Mouse (Mus musculus): ENCODE results near the gene 9930021J03Rik. TPM values are rescaled to one million over a fixed set of nuclear protein-coding genes. Genes with fewer than 3 reads are reported as not detected.
A peak's percentile ranks its signal among the peaks of the same experiment; 100 is the strongest.

The 9930021J03Rik gene
- total and polyA plus RNA-seq, 2 experiments = 4.3 to 8.8 TPM

GRCm38 (mm10) chr19:29797371-29797770 lies 8.4 kb downstream of the 9930021J03Rik start:
- no peak for DNase-seq (ENCODE audit: extremely low read depth, low read depth, low spot score)
- Histone ChIP-seq H3K4me3 (ENCODE audit: insufficient read depth, low read depth, low read length) (no peak overlapping the region), H3K27ac (replicated peaks; ENCODE audit: insufficient read depth, low read depth, low read length) (no peak overlapping the region), H3K27me3 (ENCODE audit: control insufficient read depth, insufficient read depth, low read length) (no peaks in the 10 kb centered on the region), H3K79me2 (ENCODE audit: control insufficient read depth, insufficient read depth, low read length) (peaks cover 25% of the 10 kb centered on the region), H3K9ac (ENCODE audit: low read depth, low read length) (no peak overlapping the region), H3K4me1 (ENCODE audit: control insufficient read depth, insufficient read depth, low read length) (peaks cover 2% of the 10 kb centered on the region; the same call in 1 of the 2 replicates), H3K36me3 (ENCODE audit: control insufficient read depth, insufficient read depth, low read length) (no peaks in the 10 kb centered on the region)
- TF ChIP-seq POLR2A (IDR thresholded peaks at IDR 0.05; ENCODE audit: extremely low read depth, insufficient read depth, low read length) (no peak), CTCF (IDR thresholded peaks at IDR 0.05; ENCODE audit: low read depth, low read length) (no peak)
- 88% methylated on average over 3 of the region's 3 CpGs for WGBS

GRCm38 (mm10) chr19:29787997-29788396 lies 17.8 kb downstream of the 9930021J03Rik start:
- H3K79me2 ChIP-seq (ENCODE audit: control insufficient read depth, insufficient read depth, low read length) = peaks cover under 1% of the 10 kb centered on the region; the same call in 1 of the 2 replicates
- H3K9ac ChIP-seq (ENCODE audit: low read depth, low read length) = no peak overlapping the region
- no peak overlapping the region for H3K27ac ChIP-seq (replicated peaks; ENCODE audit: insufficient read depth, low read depth, low read length)
- no peak overlapping the region for H3K4me3 ChIP-seq (ENCODE audit: insufficient read depth, low read depth, low read length)
- no peaks in the 10 kb centered on the region for H3K27me3 ChIP-seq (ENCODE audit: control insufficient read depth, insufficient read depth, low read length)
- H3K36me3 ChIP-seq (ENCODE audit: control insufficient read depth, insufficient read depth, low read length) = peaks cover 5% of the 10 kb centered on the region; the same call in 1 of the 2 replicates
- DNase-seq (ENCODE audit: extremely low read depth, low read depth, low spot score) = no peak
- TF ChIP-seq POLR2A (IDR thresholded peaks at IDR 0.05; ENCODE audit: extremely low read depth, insufficient read depth, low read length) (no peak), CTCF (IDR thresholded peaks at IDR 0.05; ENCODE audit: low read depth, low read length) (no peak)
- no peaks in the 10 kb centered on the region for H3K4me1 ChIP-seq (ENCODE audit: control insufficient read depth, insufficient read depth, low read length)

- H3K79me2 ChIP-seq (ENCODE audit: control insufficient read depth, insufficient read depth, low read length) = peaks cover 3% of the 10 kb centered on the region; the same call in 1 of the 2 replicates
- H3K4me3 ChIP-seq (ENCODE audit: insufficient read depth, low read depth, low read length) = no peak overlapping the region
- no peak overlapping the region for H3K27ac ChIP-seq (replicated peaks; ENCODE audit: insufficient read depth, low read depth, low read length)
- WGBS = 89% methylated on average over 2 of the region's 2 CpGs
- no peak for DNase-seq (ENCODE audit: extremely low read depth, low read depth, low spot score)
- TF ChIP-seq CTCF (IDR thresholded peaks at IDR 0.05; ENCODE audit: low read depth, low read length) (no peak), POLR2A (IDR thresholded peaks at IDR 0.05; ENCODE audit: extremely low read depth, insufficient read depth, low read length) (no peak)
- H3K36me3 ChIP-seq (ENCODE audit: control insufficient read depth, insufficient read depth, low read length) = peaks cover 5% of the 10 kb centered on the region; the same call in 1 of the 2 replicates
- no peaks in the 10 kb centered on the region for H3K27me3 ChIP-seq (ENCODE audit: control insufficient read depth, insufficient read depth, low read length)
- H3K4me1 ChIP-seq (ENCODE audit: control insufficient read depth, insufficient read depth, low read length) = no peaks in the 10 kb centered on the region
- H3K9ac ChIP-seq (ENCODE audit: low read depth, low read length) = no peak overlapping the region
Measured at GRCm38 (mm10) chr19:29782914-29783313, 22.9 kb downstream of the 9930021J03Rik start.

DNA sequence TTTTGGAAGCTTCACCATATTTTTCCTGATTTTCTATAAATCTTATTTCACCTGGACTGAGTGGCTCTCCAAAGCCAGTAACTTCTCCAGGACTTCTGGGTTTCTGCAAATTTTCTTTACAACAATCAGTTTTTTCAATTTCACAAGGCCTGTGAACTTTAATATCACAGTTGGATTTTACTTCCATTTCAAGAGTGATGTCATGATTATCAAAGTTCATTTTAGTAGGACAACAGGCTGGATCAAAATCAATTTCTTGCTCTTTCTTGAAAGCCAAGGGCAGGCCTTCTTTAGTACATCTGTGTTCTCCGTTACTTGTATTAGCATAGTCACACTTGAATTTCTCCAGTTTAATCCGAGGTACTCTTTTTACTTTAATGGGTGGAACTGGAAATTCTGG lies 51.9 kb downstream of the 9930021J03Rik start:
- no peak overlapping the region for H3K27ac ChIP-seq (replicated peaks; ENCODE audit: insufficient read depth, low read depth, low read length)
- H3K36me3 ChIP-seq (ENCODE audit: control insufficient read depth, insufficient read depth, low read length) = no peaks in the 10 kb centered on the region
- no peak overlapping the region for H3K9ac ChIP-seq (ENCODE audit: low read depth, low read length)
- no peak overlapping the region for H3K4me3 ChIP-seq (ENCODE audit: insufficient read depth, low read depth, low read length)
- 63% methylated on average over 2 of the region's 2 CpGs for WGBS
- H3K79me2 ChIP-seq (ENCODE audit: control insufficient read depth, insufficient read depth, low read length) = peaks cover 2% of the 10 kb centered on the region; the same call in 1 of the 2 replicates
- peak; percentile 84 for DNase-seq (ENCODE audit: extremely low read depth, low read depth, low spot score)
- peaks cover 4% of the 10 kb centered on the region; the same call in 1 of the 2 replicates for H3K4me1 ChIP-seq (ENCODE audit: control insufficient read depth, insufficient read depth, low read length)
- H3K27me3 ChIP-seq (ENCODE audit: control insufficient read depth, insufficient read depth, low read length) = no peaks in the 10 kb centered on the region
- TF ChIP-seq POLR2A (IDR thresholded peaks at IDR 0.05; ENCODE audit: extremely low read depth, insufficient read depth, low read length) (no peak), CTCF (IDR thresholded peaks at IDR 0.05; ENCODE audit: low read depth, low read length) (no peak)

DNA sequence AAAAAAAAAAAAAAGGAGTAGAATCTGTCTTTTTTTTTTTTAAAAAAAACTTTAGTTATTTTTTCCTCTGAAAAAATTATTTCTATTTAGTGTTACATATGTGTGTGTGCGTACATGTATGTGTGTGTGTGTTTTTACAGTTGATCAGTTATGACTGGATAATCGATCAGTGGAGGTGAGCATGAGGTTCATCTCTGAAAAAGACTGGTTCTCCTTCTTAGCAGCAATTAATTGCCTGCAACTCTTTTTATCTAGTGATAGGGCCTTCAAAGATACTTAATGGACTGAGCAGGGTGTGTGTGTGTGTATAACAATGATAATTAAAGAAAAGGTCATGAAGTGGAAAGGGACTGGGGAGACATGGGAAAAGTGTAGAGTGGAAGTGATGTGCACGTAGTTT lies 54.8 kb downstream of the 9930021J03Rik start:
- no peak for DNase-seq (ENCODE audit: extremely low read depth, low read depth, low spot score)
- Histone ChIP-seq H3K79me2 (ENCODE audit: control insufficient read depth, insufficient read depth, low read length) (peaks cover 2% of the 10 kb centered on the region; the same call in 1 of the 2 replicates), H3K4me3 (ENCODE audit: insufficient read depth, low read depth, low read length) (no peak overlapping the region), H3K27me3 (ENCODE audit: control insufficient read depth, insufficient read depth, low read length) (no peaks in the 10 kb centered on the region), H3K4me1 (ENCODE audit: control insufficient read depth, insufficient read depth, low read length) (peaks cover 4% of the 10 kb centered on the region; the same call in 1 of the 2 replicates), H3K27ac (replicated peaks; ENCODE audit: insufficient read depth, low read depth, low read length) (no peak overlapping the region), H3K36me3 (ENCODE audit: control insufficient read depth, insufficient read depth, low read length) (no peaks in the 10 kb centered on the region), H3K9ac (ENCODE audit: low read depth, low read length) (no peak overlapping the region)
- TF ChIP-seq CTCF (IDR thresholded peaks at IDR 0.05; ENCODE audit: low read depth, low read length) (no peak), POLR2A (IDR thresholded peaks at IDR 0.05; ENCODE audit: extremely low read depth, insufficient read depth, low read length) (no peak)
- 98% methylated on average over 3 of the region's 3 CpGs for WGBS

GRCm38 (mm10) chr19:29743531-29743930 lies 62.3 kb downstream of the 9930021J03Rik start:
- peaks cover 4% of the 10 kb centered on the region; the same call in 1 of the 2 replicates for H3K79me2 ChIP-seq (ENCODE audit: control insufficient read depth, insufficient read depth, low read length)
- TF ChIP-seq POLR2A (IDR thresholded peaks at IDR 0.05; ENCODE audit: extremely low read depth, insufficient read depth, low read length) = no peak
- 27% methylated on average over 5 of the region's 5 CpGs for WGBS
- H3K4me3 ChIP-seq (ENCODE audit: insufficient read depth, low read depth, low read length) = peak overlapping the region; percentile 84
- DNase-seq (ENCODE audit: extremely low read depth, low read depth, low spot score) = peak; percentile 91
- no peaks in the 10 kb centered on the region for H3K27me3 ChIP-seq (ENCODE audit: control insufficient read depth, insufficient read depth, low read length)
- H3K4me1 ChIP-seq (ENCODE audit: control insufficient read depth, insufficient read depth, low read length) = peaks cover 4% of the 10 kb centered on the region; the same call in 1 of the 2 replicates
- H3K9ac ChIP-seq (ENCODE audit: low read depth, low read length) = no peak overlapping the region
- H3K36me3 ChIP-seq (ENCODE audit: control insufficient read depth, insufficient read depth, low read length) = no peaks in the 10 kb centered on the region
- no peak overlapping the region for H3K27ac ChIP-seq (replicated peaks; ENCODE audit: insufficient read depth, low read depth, low read length)
